Mouse (Mus musculus): ENCODE data around the gene Madd.

DNA sequence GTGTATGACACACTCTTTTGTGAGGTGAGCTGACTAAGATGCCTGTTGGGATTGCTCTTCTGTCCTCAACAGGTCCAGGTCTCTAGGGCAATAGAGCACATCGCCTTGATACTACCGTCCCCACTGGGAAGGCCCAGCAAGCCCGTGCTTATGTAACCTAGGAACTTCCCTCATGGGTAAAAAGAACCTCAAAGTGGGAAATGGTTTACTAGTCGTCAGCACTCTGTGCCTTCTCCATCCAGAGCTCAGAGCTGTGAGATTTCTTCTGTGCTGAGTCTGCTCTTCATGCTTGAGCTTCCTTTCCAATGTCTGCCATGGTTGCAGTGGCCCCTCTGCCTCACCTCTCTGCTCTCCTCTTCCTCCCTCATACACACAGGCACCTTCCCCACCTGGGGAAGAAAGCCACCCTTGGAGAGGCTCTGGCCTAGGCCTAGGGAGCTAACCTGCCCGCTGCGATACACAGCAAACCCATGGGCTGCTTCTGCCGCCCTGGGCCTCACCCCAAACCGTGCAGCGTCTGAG is 22.7 kb upstream of the Madd start:
- TF ChIP-seq EP300 (IDR thresholded peaks at IDR 0.05; ENCODE audit: low read depth) (no peak), CTCF (IDR thresholded peaks at IDR 0.05; ENCODE audit: low read depth) (no peak)

Measured in liver, embryonic 14.5 days (tissue).